Mouse (Mus musculus): ENCODE data around the gene Vegfd. TPM values are rescaled to one million over a fixed set of nuclear protein-coding genes. Genes with fewer than 3 reads are reported as not detected.

The Vegfd gene
- polyA plus RNA-seq (2012) = not detected in 2 replicates

DNA sequence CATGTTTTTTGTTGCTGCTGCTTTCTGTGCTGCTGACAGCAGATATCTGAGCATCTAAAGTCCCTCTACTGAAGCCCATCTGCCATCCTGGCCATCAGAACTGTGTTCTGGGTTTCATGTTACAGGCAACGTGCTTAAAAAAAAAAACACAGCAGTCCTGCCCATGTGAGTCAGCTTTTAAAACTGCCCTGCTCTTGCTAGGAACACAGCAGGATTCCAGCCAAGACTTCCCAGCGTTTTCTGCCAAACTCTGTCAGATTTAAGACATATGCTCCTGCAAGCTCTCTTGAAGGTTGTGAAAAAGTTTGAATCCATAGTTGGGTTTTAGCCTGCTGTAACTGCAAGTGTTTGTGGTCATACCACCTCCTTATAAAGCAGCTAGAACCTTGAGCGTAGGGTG lies at the start of gene Vegfd:
Gene Vegfd, plus strand, starts transcription at position 298 of the 400 bp plus-strand sequence.
- no peak for TF ChIP-seq GATA1 (IDR thresholded peaks at IDR 0.05; ENCODE audit: low read length)

DNA sequence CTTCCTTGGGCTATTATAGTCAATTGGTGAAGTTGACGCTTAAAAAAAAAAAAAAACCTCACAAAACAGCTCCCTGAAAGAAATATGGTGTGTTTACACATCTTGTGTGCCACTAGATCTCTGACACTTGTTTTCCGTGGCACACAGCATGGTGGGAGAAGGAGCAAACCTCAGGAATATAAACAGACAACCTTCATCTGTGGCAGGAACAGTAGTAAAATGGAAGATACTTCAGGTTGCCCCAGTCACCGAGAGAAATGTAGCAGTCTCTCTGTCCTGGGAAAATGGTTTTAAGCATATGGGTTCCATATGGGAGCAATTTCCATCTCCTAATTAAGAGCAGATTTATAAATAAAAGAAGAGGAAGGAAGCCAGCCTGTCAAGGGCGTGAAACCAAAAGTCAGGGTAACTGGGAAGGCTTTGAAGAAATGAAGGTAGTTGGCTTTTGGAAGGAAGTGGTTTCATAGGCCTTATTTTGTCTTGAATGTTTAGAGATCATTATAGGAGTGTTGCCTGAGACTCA lies 49.7 kb upstream of the Vegfd start:
- TF ChIP-seq GATA1 (IDR thresholded peaks at IDR 0.05; ENCODE audit: low read length) = no peak

DNA sequence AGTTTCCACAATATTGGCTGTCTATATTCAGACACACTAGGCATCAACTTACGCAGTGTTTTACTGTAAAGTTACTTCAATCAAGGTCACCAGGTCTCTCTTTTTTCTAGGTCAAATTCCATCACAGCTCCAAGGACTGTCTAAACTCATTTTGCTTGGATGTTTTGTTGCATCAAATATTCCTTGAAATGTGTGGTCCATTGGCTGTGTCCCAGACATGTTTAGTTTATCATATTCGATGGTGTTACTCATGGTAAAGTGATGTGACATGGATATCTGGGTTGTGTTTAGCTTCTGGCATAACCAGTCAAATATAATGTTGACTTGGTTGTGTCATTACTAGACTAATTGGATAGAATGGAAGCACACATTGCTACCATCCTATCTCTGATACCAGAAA lies 42.8 kb upstream of the Vegfd start:
- TF ChIP-seq GATA1 (IDR thresholded peaks at IDR 0.05; ENCODE audit: low read length) = no peak

DNA sequence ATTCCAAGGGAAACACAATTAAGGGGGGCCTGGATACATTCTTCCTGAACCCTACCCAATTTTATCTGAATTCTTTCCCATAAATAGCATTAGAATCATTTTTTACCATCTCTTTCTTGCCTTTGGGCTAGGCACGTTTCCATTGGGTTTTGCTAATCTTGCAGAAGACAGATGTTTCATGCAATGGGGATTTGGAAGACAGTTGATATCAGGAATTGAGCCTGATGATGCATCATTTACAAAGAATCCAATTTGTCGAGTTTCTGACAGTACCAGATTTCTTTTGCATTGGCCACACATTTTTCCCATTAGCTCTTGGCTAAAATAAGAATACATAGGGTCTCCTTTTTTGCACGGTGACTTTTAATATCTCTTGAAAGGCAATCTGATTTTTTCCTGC lies 42.4 kb upstream of the Vegfd start:
- no peak for TF ChIP-seq GATA1 (IDR thresholded peaks at IDR 0.05; ENCODE audit: low read length)

DNA sequence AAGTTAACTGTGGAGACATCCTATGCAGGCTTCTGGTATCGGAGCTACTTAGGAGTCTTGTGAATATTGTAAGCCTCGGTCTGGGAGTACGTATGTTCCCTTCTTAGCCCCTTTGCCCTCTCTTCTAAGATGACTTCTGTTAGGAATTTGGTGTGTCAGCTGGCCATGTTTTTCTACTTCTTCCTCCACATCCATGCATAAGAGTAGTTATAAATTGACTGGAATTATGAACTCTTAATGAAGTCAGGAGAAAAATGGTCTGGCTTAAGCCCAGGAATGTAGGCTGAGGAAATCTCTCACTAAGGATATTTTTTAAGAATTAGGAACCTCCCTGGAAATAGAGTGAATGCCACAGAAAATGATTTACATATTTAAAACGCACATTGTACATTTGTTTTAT lies 34.6 kb upstream of the Vegfd start:
- no peak for TF ChIP-seq GATA1 (IDR thresholded peaks at IDR 0.05; ENCODE audit: low read length)

DNA sequence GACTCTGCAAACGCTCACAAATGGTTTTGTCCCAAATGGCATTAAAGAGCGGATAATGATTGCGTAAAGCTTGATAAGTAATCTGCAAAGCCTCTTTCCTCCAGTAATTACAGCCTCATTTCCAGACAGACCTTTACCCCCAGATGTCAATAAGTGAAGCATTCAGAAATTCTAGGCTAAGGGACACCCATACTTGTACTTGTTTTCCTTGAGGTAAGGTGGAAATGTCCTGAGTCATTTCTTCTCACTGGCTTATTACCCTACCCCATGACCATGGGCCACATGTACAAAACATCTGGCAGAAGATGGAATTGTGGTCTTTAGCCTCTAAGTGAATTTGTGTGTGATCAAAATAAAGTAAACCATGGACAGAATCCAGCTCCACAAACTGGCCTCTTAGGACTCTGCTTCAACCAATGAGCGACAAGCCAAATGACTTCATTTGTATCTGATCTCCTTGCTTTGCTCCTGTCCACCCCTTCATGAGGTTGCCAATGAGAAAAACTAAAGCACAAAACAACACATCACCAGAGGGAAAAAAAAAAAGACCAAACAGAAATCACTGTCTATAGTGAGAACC lies 27.7 kb upstream of the Vegfd start:
- TF ChIP-seq GATA1 (IDR thresholded peaks at IDR 0.05; ENCODE audit: low read length) = no peak

DNA sequence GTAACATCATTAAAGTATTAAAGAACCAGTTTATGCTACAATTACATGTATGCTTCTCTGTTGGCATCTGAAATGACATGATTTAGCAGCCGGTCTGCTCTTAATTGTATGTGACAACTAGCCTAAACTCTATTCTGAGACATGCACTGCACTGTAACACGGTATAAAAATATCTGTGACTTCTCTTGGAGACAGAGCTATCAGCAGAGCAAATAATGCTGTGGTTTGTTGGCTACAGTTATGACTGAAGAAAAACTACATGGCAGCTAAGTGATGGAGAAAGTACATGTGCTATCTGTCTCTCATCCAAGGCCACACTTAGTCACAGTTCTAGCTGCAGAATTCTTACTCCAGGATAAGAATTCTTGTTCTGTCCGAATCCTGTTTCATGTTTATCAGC lies 24.2 kb upstream of the Vegfd start:
- no peak for TF ChIP-seq GATA1 (IDR thresholded peaks at IDR 0.05; ENCODE audit: low read length)

DNA sequence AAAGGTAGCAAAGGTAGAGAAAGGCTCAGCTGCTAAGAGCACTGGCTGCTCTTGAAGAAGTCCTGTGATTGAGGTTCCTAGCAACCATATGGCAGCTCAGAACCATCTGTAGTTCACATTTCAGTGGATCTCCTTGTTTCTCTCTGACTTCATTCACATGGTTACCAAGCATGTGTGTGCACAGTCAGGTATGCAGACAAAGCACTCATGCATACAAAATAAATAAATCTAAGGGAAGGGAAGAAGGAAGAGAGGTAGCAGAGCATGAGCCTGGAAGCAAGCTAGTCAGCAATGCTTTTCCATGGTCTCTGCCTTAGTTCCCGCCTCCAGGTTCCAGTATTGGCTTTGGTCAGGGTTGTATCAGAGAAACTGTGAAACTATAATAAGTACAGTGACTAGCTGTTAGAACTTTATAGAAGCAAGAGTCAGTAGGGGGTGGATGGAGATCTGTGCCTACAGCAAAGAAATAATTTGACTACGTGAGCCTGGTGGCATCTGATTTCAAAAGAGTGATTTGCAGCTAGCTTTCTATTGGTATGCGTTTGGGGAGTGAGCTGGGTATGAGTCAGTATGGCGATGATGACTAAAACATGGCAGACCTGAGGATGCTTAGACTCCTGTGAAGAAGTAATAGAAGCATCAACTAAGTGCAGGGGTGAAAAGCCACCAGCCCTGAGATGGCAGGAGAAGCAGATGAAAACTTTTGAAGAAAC lies 7.9 kb upstream of the Vegfd start:
- no peak for TF ChIP-seq GATA1 (IDR thresholded peaks at IDR 0.05; ENCODE audit: low read length)

DNA sequence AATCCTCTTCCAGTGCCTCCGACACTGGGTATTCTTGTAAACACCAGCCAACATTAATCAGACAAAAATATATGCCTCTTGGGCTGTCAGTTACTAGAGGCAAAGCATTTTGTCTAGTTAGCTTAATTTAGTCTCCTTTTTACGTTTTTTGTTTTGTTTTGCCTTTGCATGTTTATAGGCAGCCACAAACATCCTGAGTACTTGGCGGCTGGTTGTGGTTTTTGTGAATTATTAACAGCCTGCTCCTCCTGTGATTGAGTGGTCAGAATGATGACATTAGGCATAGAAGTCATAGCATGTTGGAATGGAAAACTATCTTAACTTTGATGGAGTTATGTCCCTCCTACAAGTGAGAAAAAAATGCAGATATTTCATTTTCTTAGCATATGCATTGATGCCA lies 2.6 kb upstream of the Vegfd start:
- TF ChIP-seq GATA1 (IDR thresholded peaks at IDR 0.05; ENCODE audit: low read length) = no peak

DNA sequence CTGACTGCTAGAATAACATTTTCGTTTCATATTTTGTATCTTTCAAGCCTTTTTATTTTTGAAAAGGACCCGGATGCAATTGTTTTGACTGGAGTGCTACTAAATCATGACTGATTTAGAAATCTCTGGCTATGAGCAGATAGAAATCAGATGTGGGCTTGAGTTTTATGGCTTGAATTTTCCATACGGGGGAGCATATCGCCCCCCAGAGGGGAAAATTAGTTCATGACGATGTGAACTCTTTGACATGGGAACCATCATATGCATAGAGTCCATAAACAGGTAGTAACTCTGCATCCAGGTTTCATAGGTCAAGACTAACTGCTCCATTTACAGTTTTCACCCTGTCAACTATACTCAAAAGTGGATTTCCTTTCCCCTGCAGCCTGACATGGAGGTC lies 1.4 kb downstream of the Vegfd start:
- no peak for TF ChIP-seq GATA1 (IDR thresholded peaks at IDR 0.05; ENCODE audit: low read length)

DNA sequence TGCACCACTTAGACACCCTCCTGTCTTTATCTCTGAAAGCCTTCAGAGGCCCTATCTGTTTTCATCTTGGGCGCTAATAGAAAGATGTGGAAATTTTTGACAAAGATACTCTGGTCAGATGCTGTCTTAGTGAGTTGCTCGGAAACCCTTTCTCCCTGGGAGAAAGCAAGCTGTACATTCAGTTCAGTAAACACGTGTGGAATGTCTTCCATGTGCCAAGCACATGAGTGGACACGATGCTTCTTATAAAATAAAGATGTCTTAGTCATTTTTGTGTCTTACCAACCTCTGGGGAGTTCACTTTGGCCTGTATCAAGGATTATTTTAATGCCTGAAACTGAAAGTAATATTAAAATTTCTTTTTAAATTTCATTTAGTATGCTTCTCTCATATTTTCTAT lies 6.5 kb downstream of the Vegfd start:
- no peak for TF ChIP-seq GATA1 (IDR thresholded peaks at IDR 0.05; ENCODE audit: low read length)

DNA sequence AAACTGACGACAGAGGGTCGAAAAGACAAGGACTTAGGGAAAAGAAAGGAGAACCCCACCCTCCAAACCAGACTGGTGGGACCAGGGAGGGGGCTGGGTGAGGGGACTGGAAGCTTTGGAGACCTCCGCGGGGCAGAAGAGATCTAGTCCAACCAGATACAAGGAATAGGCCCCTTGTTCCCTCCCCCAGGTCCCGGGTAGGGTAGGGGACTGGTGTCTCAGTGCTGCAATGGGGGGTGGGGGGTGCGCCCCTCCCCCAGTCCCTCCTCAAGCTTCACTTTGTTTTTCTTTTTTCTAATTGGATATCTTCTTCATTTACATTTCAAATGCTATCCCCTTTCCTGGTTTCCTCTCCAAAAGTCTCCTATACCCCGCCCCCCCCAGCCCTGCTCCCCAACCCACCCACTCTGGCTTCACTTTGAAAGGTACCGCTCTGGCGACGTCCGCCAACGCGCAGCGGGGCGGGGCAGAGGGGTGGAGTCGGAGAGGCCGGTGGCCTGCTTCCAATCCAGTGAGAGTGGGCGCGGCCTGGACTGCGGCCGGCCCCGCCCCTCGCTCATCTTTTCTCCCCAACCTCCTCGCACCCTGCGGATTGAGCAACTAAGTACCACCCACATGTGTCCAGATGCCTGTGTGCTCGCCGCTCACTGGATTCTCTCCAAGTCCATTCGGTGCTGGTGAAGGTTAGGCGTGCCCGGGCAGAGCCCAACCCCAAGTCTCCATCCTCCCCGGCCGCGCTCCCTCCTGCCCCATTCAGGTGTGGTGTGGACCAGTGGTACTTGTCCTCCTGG lies 8.6 kb downstream of the Vegfd start:
- no peak for TF ChIP-seq GATA1 (IDR thresholded peaks at IDR 0.05; ENCODE audit: low read length)

DNA sequence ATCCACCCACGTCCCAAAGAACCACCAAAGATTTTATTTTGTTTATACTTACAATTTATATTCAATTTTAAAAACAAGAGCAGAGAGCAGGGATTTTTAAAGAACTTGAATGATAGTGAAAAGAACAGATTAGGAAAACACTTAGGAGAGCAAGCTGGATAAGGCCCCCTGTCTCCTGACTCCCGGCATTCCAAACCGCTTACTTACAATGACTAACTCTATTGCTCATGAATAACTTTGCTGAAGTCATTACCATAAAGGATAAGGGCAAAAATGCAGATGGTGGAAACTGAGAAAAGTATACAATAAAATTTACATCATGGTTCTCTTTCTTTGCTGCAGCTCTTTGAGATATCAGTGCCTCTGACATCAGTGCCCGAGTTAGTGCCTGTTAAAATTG lies 20.9 kb downstream of the Vegfd start:
- TF ChIP-seq GATA1 (IDR thresholded peaks at IDR 0.05; ENCODE audit: low read length) = no peak

DNA sequence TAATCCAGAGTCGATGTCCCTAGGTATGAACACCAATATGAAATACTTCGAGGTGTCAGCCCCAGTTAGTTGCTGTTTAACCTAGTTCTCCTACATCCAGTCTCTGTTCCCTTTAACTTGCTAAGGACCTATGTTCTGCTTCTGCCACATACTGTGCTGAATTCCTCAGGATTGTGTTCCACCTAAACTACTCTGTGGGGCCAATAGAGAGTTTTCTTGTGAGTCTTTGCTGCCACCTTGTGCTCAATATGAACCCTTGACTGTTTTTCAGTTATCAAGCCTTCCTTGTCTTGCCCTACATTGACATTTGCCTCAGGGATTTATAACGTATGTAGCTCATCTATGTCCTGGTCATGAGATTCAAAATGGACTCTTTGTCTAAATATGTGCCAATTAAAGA lies 25.3 kb downstream of the Vegfd start:
- no peak for TF ChIP-seq GATA1 (IDR thresholded peaks at IDR 0.05; ENCODE audit: low read length)

DNA sequence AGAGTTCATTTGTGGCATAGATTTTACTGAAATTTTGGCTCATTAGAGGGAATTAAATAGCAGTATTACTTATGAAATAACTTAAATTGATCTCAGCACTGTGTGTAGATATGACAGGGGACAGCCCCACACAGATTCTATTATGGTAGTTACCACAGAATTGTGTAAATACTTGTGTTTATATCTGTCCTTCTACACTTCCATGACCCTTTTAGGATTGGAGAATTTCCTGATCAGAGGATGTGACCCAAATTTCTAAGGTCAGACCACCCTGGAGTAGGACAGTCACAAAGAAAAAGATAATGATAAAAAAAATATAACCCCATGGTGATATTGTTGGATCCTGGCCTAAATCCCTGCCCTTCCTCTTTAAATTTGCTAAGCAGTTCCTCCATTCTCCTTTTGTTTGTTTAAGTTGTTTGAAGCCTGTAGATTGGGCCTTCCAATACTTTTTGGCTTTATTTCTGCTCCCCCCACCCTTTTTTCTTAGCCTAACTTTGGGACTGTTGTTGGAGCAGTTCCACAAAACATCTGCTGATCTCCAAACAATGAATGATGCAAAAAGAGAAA lies 32.0 kb downstream of the Vegfd start:
- TF ChIP-seq GATA1 (IDR thresholded peaks at IDR 0.05; ENCODE audit: low read length) = no peak
